Mouse (Mus musculus) ES-E14 (cell line): Measurements from ENCODE around the gene Wdr5.

Experiments
- HCFC1 ChIP-seq: IDR thresholded peaks from 2 replicates; pipeline ENCODE4 v1.6.1; 2012; ENCODE audit warnings: low read length, inconsistent platforms, borderline replicate concordance; ENCODE audit not compliant: insufficient read depth
- MAFK ChIP-seq: IDR thresholded peaks from 2 replicates; pipeline ENCODE4 v1.6.1; 2014; ENCODE audit warnings: mild to moderate bottlenecking, low read depth, low read length, inconsistent platforms; ENCODE audit not compliant: insufficient read depth
- ZNF384 ChIP-seq: IDR thresholded peaks from 2 replicates; pipeline ENCODE4 v1.6.1; 2012; ENCODE audit warnings: low read depth, low read length, inconsistent platforms

GRCm38 (mm10) chr2:27469292-27469990 lies 45.5 kb upstream of the Wdr5 start:
- no peak for TF ChIP-seq ZNF384
- TF ChIP-seq HCFC1, result no peak
- no peak for TF ChIP-seq MAFK
